Mouse (Mus musculus) granulocyte monocyte progenitor cell, adult 5-6 weeks (primary cell): ENCODE data around the gene Nkd1. TPM values are rescaled to one million over a fixed set of nuclear protein-coding genes. Genes with fewer than 3 reads are reported as not detected.

Experiments
- ATAC-seq: replicated peaks from 2 replicates; pipeline ENCODE4 v1.8.0; 2016; ENCODE audit warnings: mild to moderate bottlenecking, moderate TSS enrichment, inconsistent platforms; ENCODE audit not compliant: poor library complexity, severe bottlenecking
- total RNA-seq, 2 experiments: library from RNA; stranded (forward) in 1 of 2; stranded (reverse) in 1 of 2; fragments of 200-712, 200-1000 nt in 1 of 2; fragments of >200 nt in 1 of 2; fragmentation: Nextera tagmentation in 1 of 2; gene quantifications; 2 replicates each; pipeline ENCODE4 v1.2.3; 2014 to 2017

Gene Nkd1
- total RNA-seq, 2 experiments from 2014 or later: 0.10 to 0.73 TPM

- peak; percentile 24 for ATAC-seq
Observed at GRCm38 (mm10) chr8:88638908-88639307, 117.8 kb downstream of the Nkd1 start.

- no peak for ATAC-seq
Observed at GRCm38 (mm10) chr8:88642734-88643564, 121.8 kb downstream of the Nkd1 start.

Other genes starting within 250 kb of the Nkd1 start
- 41.0 and 43.7 TPM in 2 replicates for gene Adcy7, start 249.0 kb upstream of the Nkd1 start, total RNA-seq (2014; fragmentation: Nextera tagmentation)
- 32.9 and 35.0 TPM in 2 replicates for gene Adcy7, start 249.0 kb upstream of the Nkd1 start, total RNA-seq (2017)
- gene Brd7, start 159.2 kb upstream of the Nkd1 start, total RNA-seq (2014; fragmentation: Nextera tagmentation): 75.7 and 92.5 TPM in 2 replicates
- 70.1 and 74.2 TPM in 2 replicates for gene Brd7, start 159.2 kb upstream of the Nkd1 start, total RNA-seq (2017)
- gene Snx20, start 114.8 kb downstream of the Nkd1 start, total RNA-seq (2014; fragmentation: Nextera tagmentation): 17.6 and 25.0 TPM in 2 replicates
- 9.9 and 10.9 TPM in 2 replicates for gene Snx20, start 114.8 kb downstream of the Nkd1 start, total RNA-seq (2017)
- 0.26 TPM in 1 of 2 replicates, not detected in the other for gene Nod2, start 126.0 kb downstream of the Nkd1 start, total RNA-seq (2014; fragmentation: Nextera tagmentation)
- 0.47 and 1.1 TPM in 2 replicates for gene Nod2, start 126.0 kb downstream of the Nkd1 start, total RNA-seq (2017)
- gene Cyld, start 175.7 kb downstream of the Nkd1 start, total RNA-seq (2014; fragmentation: Nextera tagmentation): 26.9 and 30.2 TPM in 2 replicates
- gene Cyld, start 175.7 kb downstream of the Nkd1 start, total RNA-seq (2017): 31.1 and 35.8 TPM in 2 replicates